Mouse (Mus musculus) c-Kit-positive CD71-negative TER-119-negative erythroid progenitor cells, embryonic 14.5 days (primary cell): ENCODE data around the gene Stxbp4.

ENCODE experiments used
- DNase-seq: peaks from one replicate; pipeline ENCODE4 v3.0.0-alpha.2; 2013; ENCODE audit warnings: low read depth

The Stxbp4 gene

GRCm38 (mm10) chr11:90637440-90638311 is at the start of gene Stxbp4, which contains the start of gene Cox11:
Gene Stxbp4 (minus strand): TSS chr11:90638084.
Gene Cox11 (plus strand): TSS chr11:90638173.
- DNase-seq = peak; percentile 88

- DNase-seq = no peak
These were observed 49.2 kb upstream of the Stxbp4 start for GRCm38 (mm10) chr11:90687040-90687439.

GRCm38 (mm10) chr11:90686287-90687025 is 48.6 kb upstream of the Stxbp4 start:
- no peak for DNase-seq

GRCm38 (mm10) chr11:90685196-90685595 is 47.3 kb upstream of the Stxbp4 start:
- no peak for DNase-seq

GRCm38 (mm10) chr11:90684765-90685164 is 46.9 kb upstream of the Stxbp4 start:
- no peak for DNase-seq

GRCm38 (mm10) chr11:90681171-90681570 is 43.3 kb upstream of the Stxbp4 start:
- no peak for DNase-seq

GRCm38 (mm10) chr11:90678582-90678981 is 40.7 kb upstream of the Stxbp4 start:
- DNase-seq = no peak

- no peak for DNase-seq
These were observed 39.9 kb upstream of the Stxbp4 start for GRCm38 (mm10) chr11:90677771-90678288.

GRCm38 (mm10) chr11:90677027-90677426 is 39.1 kb upstream of the Stxbp4 start:
- DNase-seq = no peak

- no peak for DNase-seq
These were observed 37.7 kb upstream of the Stxbp4 start for GRCm38 (mm10) chr11:90675479-90676110.

- DNase-seq = no peak
These were observed 29.4 kb upstream of the Stxbp4 start for GRCm38 (mm10) chr11:90667325-90667724.

- no peak for DNase-seq
These were observed 29.0 kb upstream of the Stxbp4 start for GRCm38 (mm10) chr11:90666916-90667315.

- no peak for DNase-seq
These were observed 28.4 kb upstream of the Stxbp4 start for GRCm38 (mm10) chr11:90666144-90666757.

- no peak for DNase-seq
These were observed 27.3 kb upstream of the Stxbp4 start for GRCm38 (mm10) chr11:90665161-90665560.

GRCm38 (mm10) chr11:90664345-90664986 is 26.6 kb upstream of the Stxbp4 start:
- DNase-seq = no peak

- DNase-seq = no peak
These were observed 25.9 kb upstream of the Stxbp4 start for GRCm38 (mm10) chr11:90663618-90664297.

GRCm38 (mm10) chr11:90663052-90663451 is 25.2 kb upstream of the Stxbp4 start:
- no peak for DNase-seq

GRCm38 (mm10) chr11:90660662-90661061 is 22.8 kb upstream of the Stxbp4 start:
- DNase-seq = no peak

GRCm38 (mm10) chr11:90657527-90657926 is 19.6 kb upstream of the Stxbp4 start:
- no peak for DNase-seq

GRCm38 (mm10) chr11:90652603-90653002 is 14.7 kb upstream of the Stxbp4 start:
- DNase-seq = no peak
